Mouse (Mus musculus): ENCODE measurements around the gene Fbxl17.

Gene Fbxl17

GRCm38 (mm10) chr17:63324672-63325071 is 175.1 kb downstream of the Fbxl17 start:
- DNase-seq, result no peak

DNA sequence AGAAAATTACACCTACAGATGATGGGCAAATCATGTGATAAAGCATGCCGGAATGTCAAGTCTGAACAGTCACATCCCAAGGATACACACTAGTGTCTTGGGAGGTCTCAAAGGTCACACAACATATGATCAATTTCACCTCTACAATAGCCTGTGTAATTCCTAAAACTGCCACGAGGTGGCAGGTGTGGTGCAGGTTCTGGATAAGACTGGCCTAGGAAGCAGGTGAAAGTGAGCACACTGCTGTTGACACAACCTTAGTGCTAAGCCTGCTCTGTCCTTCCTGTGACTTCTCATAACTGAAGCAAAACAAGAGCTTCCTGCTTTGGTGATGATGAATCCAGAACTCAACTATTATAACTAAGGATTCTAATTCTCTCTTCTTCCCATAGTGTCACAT is 175.8 kb downstream of the Fbxl17 start:
- DNase-seq, result peak; percentile 49

DNA sequence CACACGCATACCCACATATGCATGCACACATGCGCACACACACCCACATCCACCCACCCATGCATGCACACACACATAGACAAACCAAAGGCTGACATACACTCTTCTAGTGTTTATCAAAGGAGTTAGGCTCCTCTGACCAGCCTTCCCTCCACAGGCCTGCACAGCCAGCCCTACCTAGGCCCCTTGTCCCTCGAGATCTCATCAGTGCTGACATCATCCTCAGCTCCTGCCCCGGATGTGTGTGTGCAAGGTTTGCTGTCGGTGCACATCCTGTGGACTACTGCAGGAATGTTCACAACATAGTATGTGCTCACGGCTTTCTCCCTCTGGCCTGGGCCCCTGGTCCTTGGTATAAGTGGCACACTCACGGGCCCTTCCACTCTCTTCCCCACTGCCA is 177.0 kb downstream of the Fbxl17 start:
- DNase-seq, result no peak

GRCm38 (mm10) chr17:63321290-63321689 is 178.5 kb downstream of the Fbxl17 start:
- DNase-seq, result no peak

- DNase-seq, result no peak
Observed at GRCm38 (mm10) chr17:63317518-63317917, 182.3 kb downstream of the Fbxl17 start.

DNA sequence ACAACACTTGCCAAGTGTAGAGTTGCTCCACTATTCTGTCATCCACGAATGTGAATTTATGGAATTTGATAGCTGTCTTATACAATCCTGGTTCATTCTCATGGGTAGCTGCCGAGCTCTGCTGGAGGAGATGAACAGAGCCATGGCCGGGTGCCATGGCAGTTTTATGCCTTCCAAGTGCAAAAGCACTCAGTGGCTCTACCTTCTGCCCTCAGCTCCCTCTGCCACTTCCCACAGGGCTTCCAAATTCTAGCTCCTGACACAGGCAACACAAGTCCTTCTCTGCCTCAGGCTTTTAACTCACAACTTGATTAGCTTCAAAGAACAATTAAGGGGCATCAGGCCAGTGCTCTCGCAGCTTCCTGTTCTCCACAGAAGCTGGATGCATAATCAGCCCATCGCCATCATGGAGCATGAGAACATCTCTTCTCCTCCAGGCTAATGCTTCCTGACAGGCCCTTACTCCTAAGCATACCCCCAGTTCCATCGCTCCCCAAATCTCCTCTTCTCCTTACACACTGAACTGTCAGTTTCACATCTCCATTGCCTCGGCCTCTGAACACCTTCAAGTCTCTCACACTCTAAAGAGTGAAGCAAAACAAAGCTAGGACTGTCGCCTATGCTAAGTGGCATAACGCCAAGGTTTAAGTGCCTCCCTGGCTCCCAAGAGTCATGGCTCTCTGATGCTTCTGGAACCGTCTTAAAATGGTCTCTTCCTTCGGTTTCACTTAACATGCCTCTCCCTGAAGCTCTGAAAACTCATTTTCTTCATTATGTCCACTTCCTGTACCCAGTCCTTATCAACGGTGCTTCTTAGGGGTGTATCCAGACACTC is 184.0 kb downstream of the Fbxl17 start:
- no peak for DNase-seq

- no peak for DNase-seq
Observed at GRCm38 (mm10) chr17:63312804-63313203, 187.0 kb downstream of the Fbxl17 start.

DNA sequence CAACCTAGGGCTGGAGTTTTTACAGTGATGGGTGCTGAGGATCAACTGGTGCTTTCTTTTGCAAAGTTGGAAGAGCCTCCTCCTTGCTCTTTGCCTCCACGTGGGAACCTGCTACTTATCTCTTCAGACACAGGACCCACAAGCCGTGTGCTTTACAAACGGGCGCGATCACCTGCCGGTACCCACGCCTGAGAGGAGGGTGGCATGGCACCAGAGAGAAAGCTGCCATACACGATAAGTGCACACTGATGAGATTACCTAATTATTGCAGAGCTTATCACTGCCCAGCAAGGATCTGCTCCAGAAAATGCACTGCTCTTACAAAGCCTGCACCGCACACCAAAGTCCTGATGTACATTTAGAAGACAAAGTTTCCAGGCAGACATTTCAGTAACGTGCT is 187.5 kb downstream of the Fbxl17 start:
- no peak for DNase-seq

DNA sequence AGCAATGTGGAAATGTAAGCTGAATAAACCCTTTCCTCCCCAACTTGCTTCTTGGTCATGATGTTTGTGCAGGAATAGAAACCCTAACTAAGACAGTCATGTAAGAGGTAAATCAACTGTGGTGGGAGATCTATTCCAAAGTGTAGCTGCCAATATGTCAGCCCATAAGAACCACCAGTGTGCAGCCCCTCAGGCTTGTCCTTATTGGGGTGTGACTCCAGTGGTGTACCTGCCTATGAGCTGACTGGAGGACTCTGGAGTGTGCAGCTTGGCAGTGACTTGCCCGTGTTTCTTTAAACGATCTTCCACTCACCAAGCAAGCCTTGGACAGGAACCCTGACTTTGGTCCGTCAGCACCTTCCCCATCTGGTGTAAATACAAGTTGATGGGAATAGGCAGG is 188.2 kb downstream of the Fbxl17 start:
- DNase-seq, result no peak

DNA sequence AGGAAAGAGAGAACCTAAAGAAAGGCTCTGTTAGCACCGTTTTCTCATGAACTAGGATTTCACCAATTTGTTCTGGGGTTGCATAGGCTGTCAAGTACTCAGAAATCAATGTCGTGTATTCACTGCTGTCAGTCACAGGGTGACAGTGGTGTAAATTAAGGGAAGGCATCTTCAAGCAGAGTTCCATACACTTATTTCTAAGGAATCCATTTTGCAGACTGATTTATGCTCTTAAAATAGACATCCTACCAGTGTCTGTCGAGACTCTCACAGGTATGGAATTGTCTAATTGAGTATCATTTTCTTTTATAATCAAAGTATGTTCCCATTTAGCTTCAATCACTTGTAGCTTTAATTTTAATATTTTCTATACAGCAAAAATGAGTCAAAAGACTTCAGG is 189.8 kb downstream of the Fbxl17 start:
- DNase-seq, result no peak

GRCm38 (mm10) chr17:63303862-63304261 is 196.0 kb downstream of the Fbxl17 start:
- no peak for DNase-seq

- no peak for DNase-seq
Observed at GRCm38 (mm10) chr17:63301822-63302393, 197.9 kb downstream of the Fbxl17 start.

DNA sequence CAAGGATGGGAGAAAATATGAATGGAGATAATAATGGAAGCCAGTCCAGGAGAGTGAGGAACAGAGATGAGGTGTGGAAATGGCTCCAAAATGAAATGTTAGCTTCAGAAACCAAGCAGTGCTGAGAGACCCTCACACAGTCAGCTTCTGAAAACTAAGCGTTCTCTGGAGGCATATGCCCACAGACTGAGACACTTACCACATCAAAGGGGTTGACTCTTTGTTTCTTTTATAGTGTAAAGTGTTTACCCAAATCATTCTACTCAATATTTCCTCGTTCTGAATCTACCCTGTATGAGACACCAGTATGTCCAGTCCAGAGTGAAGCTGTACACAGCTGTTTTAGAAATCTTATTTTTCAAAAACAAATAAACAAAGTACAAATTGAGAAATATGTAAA is 204.3 kb downstream of the Fbxl17 start:
- DNase-seq, result no peak

- no peak for DNase-seq
Observed at GRCm38 (mm10) chr17:63294961-63295360, 204.9 kb downstream of the Fbxl17 start.

DNA sequence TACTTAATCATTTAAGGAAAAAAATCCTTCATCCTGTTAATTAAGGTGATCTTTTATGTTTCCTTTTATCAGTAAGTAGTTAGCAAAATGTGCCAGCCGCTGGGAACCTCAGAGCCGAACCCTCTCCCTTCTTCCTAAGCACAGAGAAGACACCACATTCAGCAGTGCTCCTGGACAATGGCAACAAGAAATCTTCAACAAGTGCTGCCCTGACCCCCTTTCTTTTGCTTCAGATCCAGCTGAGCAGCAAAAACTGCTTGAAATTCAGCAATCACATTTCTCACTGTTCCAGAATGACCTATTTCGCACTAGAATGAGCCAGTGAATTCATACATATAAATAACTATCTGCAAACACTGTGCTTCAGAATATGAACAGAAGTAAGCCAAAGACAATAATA is 205.8 kb downstream of the Fbxl17 start:
- DNase-seq, result no peak

DNA sequence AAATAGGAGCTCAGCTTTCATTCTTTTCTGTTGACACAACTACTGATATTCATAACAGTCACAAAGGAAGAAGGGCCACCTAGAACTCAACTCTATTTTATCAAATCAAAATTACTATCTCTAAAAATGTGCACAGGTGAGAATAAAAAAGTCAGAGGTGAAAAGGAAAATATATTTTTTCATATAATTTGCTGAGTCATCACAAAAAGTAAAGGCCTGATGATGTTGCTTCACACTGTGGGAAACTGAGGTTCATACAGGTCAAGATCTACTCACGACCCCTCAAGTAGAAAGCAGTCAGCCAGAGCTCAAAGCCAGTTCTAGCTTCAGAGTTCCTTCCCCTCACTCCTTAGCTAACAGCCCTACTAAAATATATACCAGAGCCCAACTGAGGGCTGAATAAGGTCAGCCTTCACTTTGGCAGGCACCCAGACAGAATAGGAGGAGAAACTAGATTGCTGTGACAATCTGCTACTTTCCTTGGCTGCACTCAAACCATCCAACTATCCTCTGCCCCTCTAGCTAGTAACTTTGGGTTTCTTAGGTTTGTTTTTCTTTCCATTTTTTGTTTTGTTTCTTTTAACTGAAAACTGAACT is 210.4 kb downstream of the Fbxl17 start:
- DNase-seq, result no peak

- no peak for DNase-seq
Observed at GRCm38 (mm10) chr17:63288850-63289249, 211.0 kb downstream of the Fbxl17 start.

- DNase-seq, result no peak
Observed at GRCm38 (mm10) chr17:63287413-63287812, 212.4 kb downstream of the Fbxl17 start.

GRCm38 (mm10) chr17:63285265-63285939 is 214.4 kb downstream of the Fbxl17 start:
- DNase-seq, result peak; percentile 57

GRCm38 (mm10) chr17:63284074-63284473 is 215.7 kb downstream of the Fbxl17 start:
- no peak for DNase-seq

DNA sequence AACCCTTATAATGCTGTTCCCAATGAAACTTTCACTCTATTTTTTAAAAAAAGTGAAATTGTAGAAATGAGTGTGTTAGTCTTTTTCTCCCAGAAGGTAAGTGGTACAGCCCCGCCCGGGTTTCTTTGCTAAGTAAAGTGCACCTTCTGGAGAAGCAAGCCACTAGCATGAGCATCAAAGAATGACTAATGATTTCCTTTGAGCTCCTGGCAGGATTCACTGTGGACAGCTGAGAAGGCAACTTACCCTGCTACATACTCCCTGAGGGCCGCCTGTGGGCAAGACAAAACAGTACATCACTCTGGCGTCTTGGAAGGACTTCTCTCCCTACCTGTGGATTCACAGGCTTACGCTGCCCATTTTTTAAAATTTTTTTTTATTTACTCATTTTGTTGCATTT is 217.8 kb downstream of the Fbxl17 start:
- no peak for DNase-seq

GRCm38 (mm10) chr17:63280990-63281389 is 218.8 kb downstream of the Fbxl17 start:
- no peak for DNase-seq

- no peak for DNase-seq
Observed at GRCm38 (mm10) chr17:63279144-63279543, 220.7 kb downstream of the Fbxl17 start.

- no peak for DNase-seq
Observed at GRCm38 (mm10) chr17:63273353-63273752, 226.5 kb downstream of the Fbxl17 start.
